Mouse (Mus musculus) bone marrow, adult 2 months (tissue): ENCODE measurements around the gene Hspa4.

Source experiments
- CTCF ChIP-seq: fragments of 200-500 bp; IDR thresholded peaks from 2 replicates; pipeline ENCODE4 v1.5.1; 2011; ENCODE audit warnings: low read length, control low read depth; ENCODE audit not compliant: control insufficient read depth, insufficient read depth
- POLR2A ChIP-seq: fragments of 200-500 bp; IDR thresholded peaks from 2 replicates; pipeline ENCODE4 v1.6.1; 2011; ENCODE audit warnings: low read depth, mild to moderate bottlenecking, control low read depth, low read length, borderline replicate concordance; ENCODE audit not compliant: control insufficient read depth

- TF ChIP-seq CTCF (no peak), POLR2A (no peak)
Measured at GRCm38 (mm10) chr11:53269596-53269995, 30.7 kb downstream of the Hspa4 start.
